Mouse (Mus musculus): Measurements from ENCODE around the gene Rbm43.

DNA sequence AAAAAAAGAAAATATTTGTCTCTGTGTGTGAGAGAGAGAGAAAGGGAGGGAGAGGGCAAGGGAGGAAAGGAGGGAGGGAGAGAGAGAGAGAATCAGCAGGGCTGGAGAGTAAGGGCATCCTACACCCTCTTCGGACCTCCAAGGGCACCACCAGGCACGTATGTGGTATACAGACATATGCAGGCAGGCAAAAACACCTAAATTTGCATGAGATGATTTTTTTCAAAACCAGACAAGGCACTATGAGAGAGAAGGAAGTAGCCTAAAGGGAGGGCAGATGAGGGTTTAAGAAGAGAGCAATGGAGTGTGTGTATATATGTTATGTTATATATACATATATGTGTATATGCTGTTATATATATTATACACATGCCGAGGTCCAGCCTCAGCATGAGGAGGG lies 32.3 kb upstream of the Rbm43 start:
- TF ChIP-seq CTCF (conservative IDR thresholded peaks at IDR 0.05; ENCODE audit: insufficient read depth, insufficient read length, low read depth, low read length): no peak
- no peak for TF ChIP-seq POLR2A (IDR thresholded peaks at IDR 0.05; ENCODE audit: low read depth, low read length)
